Mouse (Mus musculus) lung, embryonic 15.5 days (tissue): ENCODE measurements around the gene Thada. TPM values are rescaled to one million over a fixed set of nuclear protein-coding genes. Genes with fewer than 3 reads are reported as not detected.

Source experiments
- ATAC-seq: fragments of 200-750 bp; cut with Nextera tagmentation; 2 replicates; pipeline ENCODE4 v1.8.0; 2017; ENCODE audit warnings: moderate number of reproducible peaks, borderline replicate concordance; ENCODE audit not compliant: low FRiP score, low TSS enrichment; ENCODE audit errors: extremely low read depth
- H3K27ac ChIP-seq: fragments of 300-500 bp; sonication (generic); 2 replicates; pipeline ENCODE4 v1.5.1; 2015; ENCODE audit warnings: moderate library complexity, mild to moderate bottlenecking, inconsistent platforms
- H3K27me3 ChIP-seq: fragments of 300-500 bp; sonication (generic); 2 replicates; pipeline ENCODE4 v1.6.1; 2015; ENCODE audit warnings: inconsistent platforms
- H3K36me3 ChIP-seq: fragments of 300-500 bp; sonication (generic); 2 replicates; pipeline ENCODE4 v1.6.1; 2015; ENCODE audit warnings: inconsistent platforms
- H3K4me1 ChIP-seq: fragments of 300-500 bp; sonication (generic); 2 replicates; pipeline ENCODE4 v1.6.1; 2015; ENCODE audit warnings: inconsistent platforms
- H3K4me2 ChIP-seq: fragments of 300-500 bp; sonication (generic); 2 replicates; pipeline ENCODE4 v1.6.1; 2015; ENCODE audit warnings: inconsistent platforms, mild to moderate bottlenecking, moderate library complexity
- H3K4me3 ChIP-seq: fragments of 300-500 bp; sonication (generic); 2 replicates; pipeline ENCODE4 v1.5.1; 2015; ENCODE audit warnings: mild to moderate bottlenecking, inconsistent platforms
- H3K9ac ChIP-seq: fragments of 300-500 bp; sonication (generic); 2 replicates; pipeline ENCODE4 v1.6.1; 2015; ENCODE audit warnings: inconsistent platforms
- H3K9me3 ChIP-seq: fragments of 300-500 bp; sonication (generic); 2 replicates; pipeline ENCODE4 v1.6.1; 2016; ENCODE audit warnings: inconsistent platforms
- WGBS: fragments of 180-500 bp; shearing (Covaris S2); methylation state at CpG from one replicate; pipeline ENCODE4 v1.1.7; 2015; 5-methylcytosine and 5-hydroxymethylcytosine counted together
- polyA plus RNA-seq: library from polyadenylated mRNA; unstranded; fragments of >200 nt; fragmentation: Nextera tagmentation; extraction: Ambion mirVana; gene quantifications from 2 replicates; pipeline ENCODE4 v1.2.1, GENCODE M21; 2015

Gene Thada
- polyA plus RNA-seq, 1 experiment from 2014 or later: 10.0 TPM

DNA sequence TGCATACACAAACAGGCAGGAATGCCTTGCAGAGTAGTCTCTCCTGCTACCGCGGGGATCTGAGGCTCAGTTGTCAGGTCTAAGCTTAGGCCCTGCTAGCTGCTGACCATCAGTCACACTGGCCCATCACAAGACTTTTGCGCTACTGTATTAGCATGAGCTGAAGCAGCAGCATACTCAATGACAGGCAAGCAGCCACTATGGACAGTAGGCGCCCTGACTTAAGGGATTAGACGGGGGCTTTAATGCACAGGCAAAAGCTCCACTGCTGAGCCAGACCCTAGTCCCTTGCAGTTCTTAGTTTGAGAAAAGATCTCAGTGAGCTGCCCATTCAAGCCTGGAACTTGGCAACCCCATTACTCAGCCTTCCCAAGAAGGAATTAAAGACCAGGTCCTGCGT is 66.6 kb downstream of the Thada start:
- ATAC-seq: no peak
- H3K4me2 ChIP-seq: no peak overlapping the region
- 86% methylated on average over 6 of the region's 6 CpGs for WGBS
- peaks cover 13% of the 10 kb centered on the region; the same call in 1 of the 2 replicates for H3K36me3 ChIP-seq
- no peak overlapping the region for H3K4me3 ChIP-seq
- no peaks in the 10 kb centered on the region for H3K27me3 ChIP-seq
- no peaks in the 10 kb centered on the region for H3K9me3 ChIP-seq
- no peak overlapping the region for H3K9ac ChIP-seq
- no peak overlapping the region for H3K27ac ChIP-seq
- no peaks in the 10 kb centered on the region for H3K4me1 ChIP-seq

DNA sequence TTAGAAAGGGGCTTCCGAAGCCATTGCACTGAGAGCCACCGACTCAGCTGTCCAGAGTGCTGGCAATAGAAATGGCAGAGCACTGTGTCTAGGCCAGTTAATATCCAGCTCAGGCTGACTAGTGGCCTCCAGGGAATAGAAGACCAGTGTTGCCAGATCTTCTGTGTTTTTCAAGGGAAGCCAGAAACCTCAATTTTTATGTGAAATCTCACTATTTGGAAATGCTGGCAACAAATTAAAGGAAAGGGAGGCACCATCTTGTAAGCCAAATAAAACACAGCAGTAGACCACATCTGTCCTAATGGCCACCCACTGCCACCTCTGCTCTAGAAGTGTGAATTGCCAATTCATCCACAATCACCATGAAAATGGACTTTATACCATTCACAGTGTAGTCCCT is 76.0 kb downstream of the Thada start:
- 81% methylated on average over 2 of the region's 2 CpGs for WGBS

DNA sequence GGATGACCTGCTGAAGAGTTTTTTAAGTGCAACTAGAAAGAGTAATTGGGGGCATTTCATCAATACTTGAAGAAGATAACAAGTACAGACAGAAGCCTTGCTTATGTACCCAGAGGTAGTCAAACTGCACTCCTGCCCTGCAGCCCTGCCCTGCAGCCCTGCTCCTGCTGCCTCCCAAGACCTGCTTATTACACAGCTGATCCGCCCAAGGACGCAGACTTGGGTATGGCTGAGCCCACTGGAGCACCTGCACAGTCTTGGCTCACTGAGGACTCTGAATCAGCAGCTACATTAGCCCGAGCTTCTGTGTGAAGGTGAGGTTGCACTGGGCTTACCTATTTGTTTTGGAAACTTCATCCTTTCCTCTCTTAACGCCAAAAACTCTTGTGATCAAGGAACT is 79.8 kb downstream of the Thada start:
- H3K36me3 ChIP-seq: peaks cover 31% of the 10 kb centered on the region
- no peaks in the 10 kb centered on the region for H3K27me3 ChIP-seq
- WGBS: 80% methylated on average over 4 of the region's 4 CpGs
- H3K27ac ChIP-seq: no peak overlapping the region
- no peak overlapping the region for H3K4me2 ChIP-seq
- H3K9me3 ChIP-seq: no peaks in the 10 kb centered on the region
- no peak for ATAC-seq
- no peak overlapping the region for H3K4me3 ChIP-seq
- no peak overlapping the region for H3K9ac ChIP-seq
- H3K4me1 ChIP-seq: no peaks in the 10 kb centered on the region

More for the DNA sequence above, 76.0 kb downstream of the Thada start:
- Histone ChIP-seq H3K27me3 (no peaks in the 10 kb centered on the region), H3K9ac (no peak overlapping the region), H3K4me1 (no peaks in the 10 kb centered on the region), H3K9me3 (no peaks in the 10 kb centered on the region), H3K36me3 (peaks cover 25% of the 10 kb centered on the region), H3K27ac (no peak overlapping the region), H3K4me3 (no peak overlapping the region), H3K4me2 (no peak overlapping the region)
- no peak for ATAC-seq

DNA sequence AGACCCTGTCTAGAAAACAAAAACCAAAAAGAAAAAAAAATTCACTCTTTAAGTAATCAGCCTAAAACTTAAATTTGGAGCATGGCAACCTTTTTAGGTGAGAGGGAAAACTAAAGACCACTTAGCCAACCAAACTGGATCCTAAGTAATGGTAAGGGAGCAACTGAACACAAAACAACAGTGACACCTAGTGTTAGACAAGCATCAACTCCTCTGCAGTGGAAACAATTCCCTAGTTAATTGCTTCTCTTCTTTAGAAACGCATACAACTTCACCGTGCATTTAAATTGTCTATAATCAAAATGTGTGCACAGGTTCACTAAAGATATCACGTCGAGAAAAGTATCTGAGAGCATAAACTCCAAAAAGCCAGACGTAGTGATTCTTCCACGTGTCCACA is 80.3 kb downstream of the Thada start:
- no peaks in the 10 kb centered on the region for H3K9me3 ChIP-seq
- no peak for ATAC-seq
- no peak overlapping the region for H3K4me2 ChIP-seq
- H3K4me1 ChIP-seq: no peaks in the 10 kb centered on the region
- H3K9ac ChIP-seq: no peak overlapping the region
- no peaks in the 10 kb centered on the region for H3K27me3 ChIP-seq
- H3K4me3 ChIP-seq: no peak overlapping the region
- WGBS: 83% methylated on average over 6 of the region's 6 CpGs
- H3K36me3 ChIP-seq: peaks cover 33% of the 10 kb centered on the region
- no peak overlapping the region for H3K27ac ChIP-seq

DNA sequence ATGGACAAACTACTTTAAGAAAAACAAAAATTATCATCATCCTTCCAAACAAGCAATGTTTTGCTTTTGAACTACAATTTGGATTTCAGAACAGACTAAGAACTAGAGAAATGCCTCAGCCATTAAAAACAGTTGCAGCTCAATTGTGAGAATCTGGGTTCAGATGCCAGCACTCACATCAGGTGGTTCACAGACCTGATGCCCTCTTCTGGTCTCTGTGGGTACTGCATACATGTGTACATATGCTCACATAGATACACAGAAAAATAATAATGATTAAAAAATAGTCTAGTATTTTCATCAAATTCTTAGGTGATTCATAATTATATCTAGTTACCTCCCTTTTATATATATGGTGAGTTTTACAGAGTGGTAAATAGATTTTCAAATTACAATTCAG is 81.3 kb downstream of the Thada start:
- H3K4me2 ChIP-seq: no peak overlapping the region
- no peaks in the 10 kb centered on the region for H3K27me3 ChIP-seq
- H3K9me3 ChIP-seq: no peaks in the 10 kb centered on the region
- no peak overlapping the region for H3K9ac ChIP-seq
- peaks cover 29% of the 10 kb centered on the region for H3K36me3 ChIP-seq
- no peak overlapping the region for H3K27ac ChIP-seq
- no peak overlapping the region for H3K4me3 ChIP-seq
- no peaks in the 10 kb centered on the region for H3K4me1 ChIP-seq
- ATAC-seq: no peak

DNA sequence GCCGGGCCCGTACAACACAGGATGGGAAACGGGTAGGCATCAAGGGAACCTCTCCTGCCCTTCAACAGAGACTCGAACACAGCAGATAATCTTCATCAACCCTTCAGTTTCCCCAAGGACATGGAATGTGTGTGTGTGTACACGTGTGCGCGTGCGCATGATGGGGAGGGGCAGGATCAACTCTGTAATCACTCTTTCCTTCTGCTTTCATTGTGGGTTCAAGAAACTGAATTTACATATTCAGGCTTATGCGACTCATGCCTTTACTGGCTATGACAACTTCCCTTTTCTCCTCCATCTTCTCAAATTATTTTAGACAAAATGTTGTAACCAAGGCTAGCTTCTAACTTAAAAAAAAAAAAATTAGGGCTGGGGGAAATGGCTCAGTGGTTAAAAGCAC is 85.7 kb downstream of the Thada start:
- Histone ChIP-seq H3K4me2 (no peak overlapping the region), H3K27ac (no peak overlapping the region), H3K27me3 (no peaks in the 10 kb centered on the region), H3K9me3 (no peaks in the 10 kb centered on the region), H3K4me3 (no peak overlapping the region), H3K36me3 (peaks cover 20% of the 10 kb centered on the region), H3K9ac (no peak overlapping the region), H3K4me1 (no peaks in the 10 kb centered on the region)
- no peak for ATAC-seq
- WGBS: 93% methylated on average over 9 of the region's 9 CpGs

DNA sequence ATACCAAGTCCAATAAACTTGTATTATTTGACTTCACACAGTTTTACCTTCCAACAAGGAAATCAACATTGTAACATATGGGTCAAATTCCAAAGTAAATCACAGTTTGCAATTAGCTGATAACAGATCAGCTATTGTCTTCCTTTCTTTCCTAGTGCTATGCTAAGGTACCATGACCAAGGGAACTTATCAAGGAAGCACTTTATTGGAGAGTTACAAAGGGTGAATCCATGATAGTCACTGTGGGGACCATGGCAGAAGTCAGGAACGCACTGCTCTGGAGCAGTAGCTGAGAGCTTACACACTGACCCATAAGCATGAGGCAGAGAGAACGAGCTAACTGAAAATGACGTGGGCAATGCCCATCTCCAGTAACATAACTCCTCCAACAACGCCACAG is 89.1 kb downstream of the Thada start:
- H3K4me3 ChIP-seq: no peak overlapping the region
- no peaks in the 10 kb centered on the region for H3K9me3 ChIP-seq
- no peak overlapping the region for H3K27ac ChIP-seq
- WGBS: 96% methylated on average over 4 of the region's 4 CpGs
- no peaks in the 10 kb centered on the region for H3K27me3 ChIP-seq
- no peak overlapping the region for H3K4me2 ChIP-seq
- peaks cover 3% of the 10 kb centered on the region; the same call in 1 of the 2 replicates for H3K36me3 ChIP-seq
- H3K9ac ChIP-seq: no peak overlapping the region
- ATAC-seq: no peak
- H3K4me1 ChIP-seq: peaks cover 10% of the 10 kb centered on the region

DNA sequence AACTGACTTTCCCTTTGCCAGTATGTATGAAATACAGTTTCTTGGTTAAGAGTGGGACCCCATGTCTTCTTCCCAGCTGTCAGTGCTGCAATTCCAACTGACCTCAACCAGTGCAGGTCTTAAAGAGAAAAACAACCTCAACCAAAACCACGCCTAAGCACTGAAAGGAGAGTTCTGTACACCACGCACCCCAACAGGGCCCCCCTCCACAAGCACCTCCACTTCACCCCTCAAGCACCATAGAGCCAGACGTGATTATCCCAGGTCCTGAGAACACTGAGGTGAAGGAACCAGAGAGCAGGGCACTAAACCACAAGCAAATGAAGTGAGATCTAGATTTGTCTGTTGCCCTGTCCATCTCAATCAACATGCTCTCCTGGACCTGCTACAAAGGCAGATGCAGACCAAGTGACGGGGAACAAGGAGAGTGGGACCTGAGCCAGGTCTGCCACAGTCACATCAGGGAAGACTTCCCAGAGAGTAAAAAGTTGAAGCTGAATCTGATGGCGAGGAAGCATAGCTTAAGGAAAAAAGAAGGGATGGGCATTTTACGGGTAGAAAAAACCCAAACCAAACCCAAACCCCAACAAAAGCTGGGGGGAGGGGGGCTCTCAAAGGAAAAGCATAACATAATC is 93.5 kb downstream of the Thada start:
- peaks cover 40% of the 10 kb centered on the region for H3K4me1 ChIP-seq

DNA sequence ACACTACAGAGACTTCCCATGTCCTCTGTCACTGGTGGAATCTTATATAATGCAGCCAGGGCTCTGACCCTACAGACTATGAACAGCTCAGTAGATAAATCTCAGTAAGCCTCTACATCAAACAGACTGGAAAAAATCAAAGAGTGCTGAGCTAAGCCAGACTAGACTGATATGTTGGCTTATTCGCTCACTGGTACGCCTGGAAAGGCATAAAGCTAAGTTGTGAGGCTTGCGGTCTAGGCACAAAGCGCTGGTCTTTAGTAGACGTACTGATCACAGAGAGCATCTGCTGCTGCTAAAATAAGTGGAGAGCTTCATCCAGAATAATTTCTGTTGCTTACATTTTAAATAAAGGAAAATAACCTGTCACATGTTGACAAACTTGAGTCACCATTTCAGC is 95.6 kb downstream of the Thada start:
- Histone ChIP-seq H3K4me3 (no peak overlapping the region), H3K4me1 (peaks cover 57% of the 10 kb centered on the region), H3K36me3 (no peaks in the 10 kb centered on the region), H3K27ac (no peak overlapping the region), H3K4me2 (no peak overlapping the region), H3K9me3 (no peaks in the 10 kb centered on the region), H3K9ac (no peak overlapping the region), H3K27me3 (no peaks in the 10 kb centered on the region)
- ATAC-seq: no peak
- whole genome bisulfite sequencing: 67% methylated on average over 5 of the region's 5 CpGs

More for the DNA sequence above, 93.5 kb downstream of the Thada start:
- Histone ChIP-seq H3K9me3 (no peaks in the 10 kb centered on the region), H3K27ac (no peak overlapping the region), H3K4me2 (no peak overlapping the region), H3K4me3 (no peak overlapping the region), H3K36me3 (no peaks in the 10 kb centered on the region; the same call in 1 of the 2 replicates), H3K9ac (no peak overlapping the region), H3K27me3 (no peaks in the 10 kb centered on the region)
- no peak for ATAC-seq
- WGBS: 63% methylated on average over 6 of the region's 6 CpGs

DNA sequence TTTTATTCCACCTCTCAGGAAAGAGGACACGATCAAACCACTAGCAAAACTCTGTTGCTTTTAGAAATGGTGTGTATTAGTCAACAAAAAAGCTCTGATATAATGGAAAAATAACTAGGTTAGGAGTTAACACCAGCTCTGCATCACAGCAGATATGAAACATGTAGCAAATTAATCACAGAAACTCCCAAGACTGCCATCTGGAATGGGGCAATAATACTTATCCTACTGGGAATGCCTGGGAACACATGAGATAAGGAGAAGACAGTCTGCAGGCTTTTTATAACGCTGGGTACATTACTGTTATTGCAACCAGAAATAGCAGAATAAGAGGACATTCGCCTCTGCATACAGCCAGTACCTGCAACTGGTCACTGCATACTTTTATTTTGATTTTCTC is 96.2 kb downstream of the Thada start:
- Histone ChIP-seq H3K36me3 (no peaks in the 10 kb centered on the region), H3K4me1 (peaks cover 63% of the 10 kb centered on the region), H3K4me3 (no peak overlapping the region), H3K4me2 (no peak overlapping the region), H3K27ac (no peak overlapping the region), H3K9ac (no peak overlapping the region), H3K27me3 (no peaks in the 10 kb centered on the region), H3K9me3 (no peaks in the 10 kb centered on the region)
- ATAC-seq: no peak
- 55% methylated on average over 3 of the region's 3 CpGs for WGBS

DNA sequence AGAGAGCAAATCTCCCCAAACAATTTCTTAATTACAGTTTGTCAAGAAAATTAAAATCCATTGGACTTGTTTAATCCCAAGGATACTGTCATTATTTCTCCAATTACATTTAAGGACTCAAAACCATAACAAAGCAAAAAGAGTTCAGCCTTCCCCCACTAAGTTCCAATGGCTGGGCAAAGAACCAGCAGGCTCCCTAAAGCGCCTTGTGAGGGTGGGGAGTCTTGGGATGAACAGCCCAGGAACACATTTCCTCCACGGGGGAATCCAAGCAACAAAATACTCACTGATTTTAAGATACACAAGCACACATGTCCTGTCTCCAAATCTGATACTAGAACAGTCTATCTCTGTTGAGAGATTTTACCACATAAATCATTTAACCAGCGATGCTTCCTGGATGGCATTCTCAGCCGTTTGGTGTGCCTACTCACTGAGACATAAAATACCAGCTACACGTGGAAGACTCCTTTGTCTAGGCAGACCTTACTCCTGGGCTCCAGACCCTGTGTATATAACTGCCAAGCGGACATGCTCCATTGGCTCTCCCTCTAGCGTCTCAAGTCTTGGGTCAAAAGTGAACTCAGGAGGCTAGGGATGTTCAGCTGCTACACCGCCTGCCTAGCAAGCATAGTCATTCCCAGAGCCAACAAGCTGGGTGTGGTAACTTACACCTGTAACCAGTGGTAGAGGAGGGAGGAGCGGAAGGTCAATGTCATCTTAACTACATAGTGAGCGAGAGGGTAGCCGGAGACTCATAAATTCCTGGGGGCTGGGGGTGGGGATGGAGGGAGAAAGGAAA is 97.6 kb downstream of the Thada start:
- 54% methylated on average over 11 of the region's 11 CpGs for WGBS
- Histone ChIP-seq H3K9me3 (no peaks in the 10 kb centered on the region), H3K27me3 (no peaks in the 10 kb centered on the region), H3K36me3 (no peaks in the 10 kb centered on the region), H3K4me1 (peaks cover 75% of the 10 kb centered on the region), H3K4me2 (no peak overlapping the region), H3K27ac (peak overlapping the region; percentile 80), H3K4me3 (no peak overlapping the region), H3K9ac (no peak overlapping the region)
- 0 out of 2 replicates have a peak, but pooled peaks have one; percentile 19 for ATAC-seq

DNA sequence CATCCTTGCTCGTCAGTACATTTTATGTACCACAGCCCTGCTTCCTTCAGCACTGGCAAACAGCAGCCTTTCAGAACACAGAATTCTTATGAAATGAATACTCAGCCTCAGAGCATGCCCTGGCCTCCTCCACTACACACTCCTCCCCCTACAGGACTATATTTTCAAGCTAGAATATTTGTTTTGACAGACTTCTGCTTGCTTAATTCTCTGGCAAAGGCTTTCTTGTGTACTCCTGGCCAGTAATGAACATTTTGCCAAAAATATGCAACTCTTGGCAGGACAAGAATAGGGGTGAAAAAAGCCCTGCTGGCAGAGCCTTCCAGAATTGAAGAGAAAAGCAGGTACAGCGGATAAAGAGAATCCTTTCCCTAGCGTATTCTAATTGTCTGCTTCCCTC is 98.3 kb downstream of the Thada start:
- Histone ChIP-seq H3K4me3 (no peak overlapping the region), H3K36me3 (no peaks in the 10 kb centered on the region), H3K9ac (no peak overlapping the region), H3K9me3 (no peaks in the 10 kb centered on the region), H3K4me1 (peaks cover 78% of the 10 kb centered on the region), H3K4me2 (no peak overlapping the region), H3K27ac (peak overlapping the region; percentile 80), H3K27me3 (no peaks in the 10 kb centered on the region)
- WGBS: 43% methylated on average over 3 of the region's 3 CpGs
- ATAC-seq: peak; percentile 37; the same call in 1 of the 2 replicates
